Mouse (Mus musculus) kidney, postnatal 0 days (tissue): ENCODE measurements around the gene Zfp740. TPM values are rescaled to one million over a fixed set of nuclear protein-coding genes. Genes with fewer than 3 reads are reported as not detected.
A peak's percentile ranks its signal among the peaks of the same experiment; 100 is the strongest.
"Not testable (repeated sequence)": the region's sequence is repeated elsewhere in the genome, so short reads cannot be mapped to it uniquely, and the experiment has no call there.

Experiments
- ATAC-seq: fragments of 200-750 bp; cut with Nextera tagmentation; replicated peaks from 2 replicates; pipeline ENCODE4 v1.8.0; 2017; ENCODE audit warnings: low read depth, moderate number of reproducible peaks, moderate TSS enrichment, moderate library complexity; ENCODE audit not compliant: low FRiP score
- DNase-seq: peaks from one replicate; pipeline ENCODE4 v3.0.0-alpha.2; 2016; ENCODE audit warnings: low spot score
- H3K27ac ChIP-seq: fragments of 300-500 bp; sonication (generic); 2 replicates; pipeline ENCODE4 v1.5.1; 2014; ENCODE audit warnings: mild to moderate bottlenecking
- H3K27me3 ChIP-seq: fragments of 300-500 bp; sonication (generic); 2 replicates; pipeline ENCODE4 v1.6.1; 2014; ENCODE audit warnings: low read length, mixed read lengths; ENCODE audit not compliant: insufficient read depth
- H3K36me3 ChIP-seq: fragments of 300-500 bp; sonication (generic); 2 replicates; pipeline ENCODE4 v1.6.1; 2014; ENCODE audit warnings: low read length, mixed read lengths; ENCODE audit not compliant: insufficient read depth
- H3K4me1 ChIP-seq: fragments of 300-500 bp; sonication (generic); replicated peaks from 2 replicates; pipeline ENCODE4 v1.6.1; 2014; ENCODE audit warnings: antibody characterized with exemption, low read length, mixed read lengths; ENCODE audit not compliant: insufficient read depth
- H3K4me2 ChIP-seq: fragments of 300-500 bp; sonication (generic); 2 replicates; pipeline ENCODE4 v1.6.1; 2014; ENCODE audit warnings: mild to moderate bottlenecking, low read length, moderate library complexity, mixed read lengths
- H3K4me3 ChIP-seq: fragments of 300-500 bp; sonication (generic); replicated peaks from 2 replicates; pipeline ENCODE4 v1.5.1; 2014; ENCODE audit warnings: low read depth, low read length
- H3K9ac ChIP-seq: fragments of 300-500 bp; sonication (generic); 2 replicates; pipeline ENCODE4 v1.6.1; 2014; ENCODE audit warnings: low read depth, low read length
- H3K9me3 ChIP-seq: fragments of 300-500 bp; sonication (generic); replicated peaks from 2 replicates; pipeline ENCODE4 v1.6.1; 2016; ENCODE audit warnings: low read length, inconsistent platforms, mixed read lengths
- CTCF ChIP-seq: IDR thresholded peaks from 2 replicates; pipeline ENCODE4 v1.5.1; 2016; ENCODE audit warnings: antibody characterized with exemption, low read depth, mild to moderate bottlenecking, moderate library complexity
- WGBS: fragments of 180-500 bp; shearing (Covaris S2); extraction: QIAGEN DNeasy Blood & Tissue Kit; methylation state at CpG from one replicate; pipeline ENCODE4 v1.1.7; 2014; 5-methylcytosine and 5-hydroxymethylcytosine counted together
- polyA plus RNA-seq: library from polyadenylated mRNA; unstranded; fragments of >200 nt; fragmentation: Nextera tagmentation; extraction: Ambion mirVana; gene quantifications from 2 replicates; pipeline ENCODE4 v1.2.1, GENCODE M21; 2015

Zfp740 gene
- polyA plus RNA-seq: 45.4 and 49.0 TPM in 2 replicates

DNA sequence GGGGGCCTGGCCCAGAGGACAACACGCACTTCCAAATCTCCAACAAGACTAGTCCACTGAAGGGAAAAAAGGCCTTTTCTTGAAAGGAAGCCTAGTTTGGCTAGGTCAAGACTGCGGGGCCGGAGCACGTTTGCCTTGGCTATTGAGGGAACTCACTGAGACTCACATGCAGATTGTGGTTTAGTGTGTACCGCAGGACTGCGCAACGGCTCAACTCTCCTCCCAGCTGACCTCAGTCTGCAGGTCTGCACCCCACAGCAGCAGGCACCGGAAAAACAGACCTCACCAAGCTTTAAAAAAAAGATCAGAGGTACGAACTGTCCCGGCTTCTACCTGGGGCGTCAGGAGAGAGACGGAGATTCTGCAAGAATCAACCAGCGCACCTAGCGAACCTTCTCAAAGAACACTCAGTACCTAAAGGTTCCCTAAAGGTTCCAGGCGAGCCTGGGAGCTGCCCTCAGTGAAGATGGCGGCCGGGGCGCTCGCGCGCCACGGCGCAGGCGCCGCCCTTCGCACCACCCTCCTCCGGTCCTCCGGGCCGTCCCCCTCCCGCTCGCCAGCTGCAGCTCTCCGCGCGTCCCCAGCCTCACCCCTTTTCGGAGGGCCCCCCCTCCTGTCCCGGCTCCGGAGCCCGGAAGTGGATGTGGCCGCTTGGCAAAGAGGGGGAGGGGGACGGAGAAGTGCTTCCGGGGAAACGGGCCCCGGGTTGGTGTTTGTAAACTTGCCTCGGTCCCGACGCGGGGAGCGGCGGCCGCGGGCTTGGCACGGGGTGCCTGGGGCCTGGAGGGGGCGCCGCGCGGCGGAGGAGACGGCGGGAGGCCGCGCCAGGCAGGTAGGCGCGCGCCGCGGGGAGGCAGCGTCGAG is at the start of gene Zfp740:
Zfp740 (plus strand) TSS at position 279 of the 864 bp plus-strand sequence.
- TF ChIP-seq CTCF: no peak; the same call in 1 of the 2 replicates
- no peaks in the 10 kb centered on the region for H3K27me3 ChIP-seq
- under 1% methylated on average over 49 of the region's 68 CpGs for WGBS

GRCm38 (mm10) chr15:102155006-102155405 is 48.0 kb upstream of the Zfp740 start:
- H3K4me3 ChIP-seq, ATAC-seq, H3K27me3 ChIP-seq, H3K4me1 ChIP-seq, H3K27ac ChIP-seq, DNase-seq, H3K9ac ChIP-seq, H3K9me3 ChIP-seq, H3K4me2 ChIP-seq, H3K36me3 ChIP-seq: not testable (repeated sequence)
- TF ChIP-seq CTCF: peak; percentile 34
- 88% methylated on average over 6 of the region's 6 CpGs for WGBS

More for the DNA sequence above, at the start of gene Zfp740:
- ATAC-seq: peak; percentile 95
- Histone ChIP-seq H3K36me3 (peaks cover 11% of the 10 kb centered on the region; the same call in 1 of the 2 replicates), H3K27ac (peak within 1 kb of the TSS; percentile 100), H3K9me3 (no peaks in the 10 kb centered on the region), H3K4me3 (peak within 1 kb of the TSS; percentile 90), H3K4me1 (peaks cover 33% of the 10 kb centered on the region), H3K4me2 (peak within 1 kb of the TSS; percentile 70), H3K9ac (peak within 1 kb of the TSS; percentile 99)
- peak; percentile 99 for DNase-seq

- TF ChIP-seq CTCF: no peak
- Histone ChIP-seq H3K4me2 (no peak overlapping the region), H3K4me1 (no peaks in the 10 kb centered on the region), H3K9me3 (no peaks in the 10 kb centered on the region), H3K27me3 (no peaks in the 10 kb centered on the region), H3K4me3 (no peak overlapping the region), H3K36me3 (no peaks in the 10 kb centered on the region), H3K9ac (no peak overlapping the region), H3K27ac (no peak overlapping the region)
- ATAC-seq (no peak), DNase-seq (no peak)
- WGBS: 49% methylated on average over 20 of the region's 20 CpGs
Measured at GRCm38 (mm10) chr15:102156836-102157235, 46.2 kb upstream of the Zfp740 start.

GRCm38 (mm10) chr15:102160415-102161060 is 42.5 kb upstream of the Zfp740 start:
- WGBS: 70% methylated on average over 25 of the region's 27 CpGs
- Histone ChIP-seq H3K9me3 (no peaks in the 10 kb centered on the region), H3K4me1 (no peaks in the 10 kb centered on the region), H3K27ac (no peak overlapping the region), H3K9ac (no peak overlapping the region), H3K36me3 (no peaks in the 10 kb centered on the region), H3K4me3 (no peak overlapping the region), H3K27me3 (no peaks in the 10 kb centered on the region), H3K4me2 (no peak overlapping the region)
- no peak for TF ChIP-seq CTCF
- DNase-seq: no peak
- ATAC-seq: no peak

DNA sequence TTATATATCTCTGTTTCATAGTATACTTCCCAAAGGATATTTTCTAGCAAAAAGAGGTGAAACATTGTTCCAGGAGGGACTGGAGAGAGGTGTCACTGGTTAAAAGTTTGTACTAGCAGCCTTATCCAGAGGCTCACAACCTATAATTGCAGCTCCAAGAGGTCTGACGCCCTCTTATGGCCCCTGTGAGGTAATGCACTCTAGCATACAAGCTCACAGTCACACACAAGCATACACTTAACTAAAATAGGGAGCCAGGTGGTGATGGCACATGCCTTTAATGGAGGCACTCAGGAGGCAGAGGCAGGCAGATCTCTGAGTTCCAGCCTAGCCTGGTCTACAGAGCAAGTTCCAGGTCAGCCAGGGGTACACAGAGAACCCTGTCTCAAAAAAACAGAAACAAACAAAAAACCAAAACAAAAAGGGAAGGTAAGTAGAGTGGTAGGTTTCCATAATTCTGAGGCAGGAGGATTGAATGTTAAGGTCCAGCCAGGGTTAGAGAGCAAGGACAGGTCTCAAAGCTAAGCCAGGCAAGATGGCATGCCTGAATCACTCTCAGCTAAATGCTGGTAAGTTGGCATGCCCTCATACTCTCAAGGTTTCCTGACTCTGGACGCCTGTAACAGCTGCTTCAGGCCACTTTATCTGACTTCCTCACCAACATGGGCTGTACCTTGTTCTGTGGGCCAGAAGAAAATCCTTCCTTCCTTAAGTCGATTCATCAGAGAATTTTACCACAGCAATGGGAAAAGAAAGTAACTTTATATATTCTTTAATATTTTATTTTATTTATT is 39.0 kb upstream of the Zfp740 start:
- H3K4me3 ChIP-seq: no peak overlapping the region
- no peak overlapping the region for H3K4me2 ChIP-seq
- peaks cover 7% of the 10 kb centered on the region; the same call in 1 of the 2 replicates for H3K4me1 ChIP-seq
- DNase-seq (no peak), ATAC-seq (no peak)
- H3K9me3 ChIP-seq: no peaks in the 10 kb centered on the region
- no peak overlapping the region for H3K9ac ChIP-seq
- H3K27me3 ChIP-seq: no peaks in the 10 kb centered on the region
- no peaks in the 10 kb centered on the region for H3K36me3 ChIP-seq
- no peak for TF ChIP-seq CTCF
- H3K27ac ChIP-seq: no peak overlapping the region
- 58% methylated on average over 3 of the region's 3 CpGs for WGBS
